Mouse (Mus musculus) spleen, postnatal 10 days (tissue): ENCODE data around the gene Tcp1.

Experiments
- DNase-seq, 2 experiments: peaks; one replicate each; pipeline ENCODE4 v3.0.0; 2021 to 2022; ENCODE audit warnings: low spot score in 2 of 2

The Tcp1 gene

DNA sequence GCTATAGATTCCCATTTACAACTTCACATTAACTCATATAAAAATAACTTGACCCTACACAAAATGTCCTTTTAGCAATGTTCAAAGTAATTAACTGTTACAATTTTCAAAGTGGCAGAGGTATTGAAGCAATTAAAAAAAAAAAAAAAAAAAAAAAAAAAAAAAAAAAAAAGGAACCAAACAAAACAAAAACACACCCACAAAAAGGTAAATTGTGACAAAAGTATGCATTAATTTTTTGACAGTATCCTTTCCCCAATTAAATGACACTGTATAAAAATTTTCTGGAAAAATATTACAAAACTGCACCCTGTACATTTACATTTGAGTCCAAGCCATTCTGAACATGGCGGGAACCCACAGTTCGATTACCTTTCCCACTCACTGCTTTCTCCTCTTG lies 51.7 kb downstream of the Tcp1 start:
- no peak for DNase-seq

DNA sequence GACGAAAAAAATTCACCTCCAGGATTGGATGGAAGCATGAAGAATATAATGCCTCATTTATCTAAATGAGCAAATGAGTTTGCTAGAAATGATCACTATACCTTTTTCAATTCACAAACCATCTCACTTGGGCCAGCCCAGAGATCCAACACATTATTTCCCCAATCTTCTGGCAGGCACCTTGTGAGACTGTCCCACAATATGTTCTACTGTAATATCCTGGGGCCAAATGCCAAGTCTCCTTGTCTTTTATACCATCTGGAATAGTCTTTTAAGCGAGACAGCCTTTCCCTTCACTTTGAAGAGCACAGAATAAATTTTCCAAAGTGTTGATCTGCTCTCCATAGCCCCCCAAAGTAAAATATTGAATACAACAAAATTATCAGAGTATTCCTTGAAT lies 58.4 kb downstream of the Tcp1 start:
- DNase-seq = no peak
